Mouse (Mus musculus) mouse embryonic stem cell (cell line): ENCODE results near the gene Plac8.

ENCODE experiments used
- in situ Hi-C, 2 experiments: fragments of 300-500 bp; cut with MboI; formaldehyde crosslinking; loops; 1 replicate in 1 of 2; 3 replicates in 1 of 2; pipeline ENCODE4 v1.14.3; 2019 to 2020; ENCODE audit warnings: low sequenced_read_pairs in 2 of 2, low pct_unique_long_range_greater_than_20kb in 1 of 2, mixed read lengths in 1 of 2; ENCODE audit not compliant: unreplicated experiment in 1 of 2

Plac8 gene

GRCm38 (mm10) chr5:100583066-100583465 lies 11.0 kb upstream of the Plac8 start:
- in situ Hi-C loops, result no loop called here

GRCm38 (mm10) chr5:100582435-100582826 lies 10.4 kb upstream of the Plac8 start:
- in situ Hi-C loops, result no loop called here

- in situ Hi-C loops, result no loop called here
Measured at GRCm38 (mm10) chr5:100581622-100582434, 9.8 kb upstream of the Plac8 start.

DNA sequence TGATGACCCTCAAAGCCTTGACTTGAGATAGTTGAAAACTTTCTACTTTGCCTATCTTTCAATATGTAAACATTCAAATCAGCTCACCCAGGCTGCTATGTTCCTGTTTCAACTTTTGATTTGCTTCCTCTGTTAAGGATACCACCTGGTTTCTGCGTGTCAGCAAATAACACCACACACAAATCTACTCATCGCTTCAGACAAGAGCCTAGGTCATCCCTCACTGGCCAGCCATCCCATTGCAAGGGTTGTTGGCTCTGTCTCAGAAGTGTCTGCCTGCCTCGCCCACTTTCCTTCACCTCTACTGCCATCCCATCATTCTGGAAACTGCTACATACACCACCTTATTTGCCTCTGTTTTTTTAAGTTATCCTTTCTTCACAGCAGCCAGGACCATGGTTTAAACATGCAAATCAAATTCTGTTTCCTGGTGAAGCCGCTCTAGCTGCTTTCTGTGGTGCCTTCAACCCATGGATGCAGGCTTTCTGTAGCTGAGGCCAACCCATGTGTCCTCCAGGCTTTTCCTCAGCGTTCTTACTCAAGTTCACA lies 6.9 kb upstream of the Plac8 start:
- in situ Hi-C loops, result no loop called here

- in situ Hi-C loops, result no loop called here
Measured at GRCm38 (mm10) chr5:100574771-100575170, 2.7 kb upstream of the Plac8 start.

DNA sequence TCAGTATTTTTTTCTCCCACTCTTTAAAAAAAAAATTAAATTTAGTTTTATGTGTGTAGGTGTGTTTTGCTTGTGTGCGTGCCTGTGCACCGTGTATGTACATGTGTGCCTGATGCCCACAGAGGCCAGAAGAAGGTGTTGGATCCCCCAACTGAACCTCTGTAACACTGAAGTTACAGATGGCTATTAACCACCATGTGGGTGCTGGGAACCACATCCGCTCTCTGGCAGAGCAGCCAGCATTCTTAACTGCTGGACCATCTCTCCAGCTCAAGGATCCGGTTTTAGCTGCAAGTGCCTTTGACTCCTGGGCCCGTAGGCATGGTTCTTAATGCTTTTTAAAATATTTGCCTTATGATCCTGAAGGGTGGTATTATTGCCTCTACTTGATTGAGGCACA lies 1.2 kb upstream of the Plac8 start:
- in situ Hi-C loops, result no loop called here

- in situ Hi-C loops, result no loop called here
Measured at GRCm38 (mm10) chr5:100570716-100571115, 1.3 kb downstream of the Plac8 start.

- in situ Hi-C loops, result no loop called here
Measured at GRCm38 (mm10) chr5:100569997-100570595, 1.9 kb downstream of the Plac8 start.

DNA sequence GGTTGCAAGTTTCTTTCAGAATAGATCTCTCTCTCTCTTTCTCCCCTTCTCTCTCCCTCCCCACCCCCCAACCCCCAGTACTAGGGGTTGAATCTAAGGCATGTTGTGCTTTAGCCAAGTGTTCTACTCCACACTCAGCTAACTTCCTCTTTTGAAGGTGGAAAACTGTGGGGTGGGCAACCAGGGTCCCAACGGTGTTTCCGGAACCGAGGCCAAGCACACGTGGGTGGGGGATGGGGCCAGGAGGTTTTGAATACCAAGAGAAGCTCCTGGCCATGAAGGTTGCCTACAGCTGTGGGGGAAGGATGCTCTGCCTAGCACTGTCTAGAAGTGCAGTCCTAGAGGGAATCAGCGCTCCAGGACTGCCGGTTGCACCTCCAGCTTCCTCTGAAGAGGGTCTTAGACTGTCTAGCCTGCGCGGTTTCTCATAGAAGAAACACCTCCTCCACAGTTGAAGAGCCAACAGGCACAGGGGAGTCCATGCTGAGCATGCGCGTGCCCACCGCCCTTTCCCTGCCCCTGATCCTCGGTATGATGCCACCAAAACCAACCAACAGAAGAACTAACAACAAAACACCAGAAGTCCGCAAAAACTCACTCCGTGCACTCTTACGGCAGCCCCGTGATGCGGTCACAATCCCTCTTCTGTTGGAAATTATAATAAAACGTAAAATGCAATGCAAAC lies 2.7 kb downstream of the Plac8 start:
- in situ Hi-C loops, result no loop called here

GRCm38 (mm10) chr5:100568802-100569201 lies 3.2 kb downstream of the Plac8 start:
- in situ Hi-C loops, result no loop called here

DNA sequence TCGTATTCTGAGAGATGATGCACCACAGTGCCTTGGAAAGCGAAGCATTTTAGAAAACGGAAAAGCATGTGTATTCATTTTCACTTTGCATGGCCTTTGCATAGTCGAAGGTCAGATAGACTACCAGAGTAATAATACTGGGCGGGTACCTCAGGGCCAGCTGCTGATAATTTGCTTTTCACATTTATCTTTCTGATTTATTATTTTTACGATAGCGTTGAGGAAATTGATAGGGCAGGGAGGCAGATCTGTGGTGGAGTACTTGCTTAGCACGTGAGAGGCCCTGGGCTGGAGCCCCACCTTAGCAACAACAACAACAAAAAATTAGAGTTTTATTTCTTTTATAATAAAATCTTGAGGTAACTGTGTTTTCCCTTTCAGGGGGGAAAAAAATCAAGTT lies 3.9 kb downstream of the Plac8 start:
- in situ Hi-C loops, result no loop called here

DNA sequence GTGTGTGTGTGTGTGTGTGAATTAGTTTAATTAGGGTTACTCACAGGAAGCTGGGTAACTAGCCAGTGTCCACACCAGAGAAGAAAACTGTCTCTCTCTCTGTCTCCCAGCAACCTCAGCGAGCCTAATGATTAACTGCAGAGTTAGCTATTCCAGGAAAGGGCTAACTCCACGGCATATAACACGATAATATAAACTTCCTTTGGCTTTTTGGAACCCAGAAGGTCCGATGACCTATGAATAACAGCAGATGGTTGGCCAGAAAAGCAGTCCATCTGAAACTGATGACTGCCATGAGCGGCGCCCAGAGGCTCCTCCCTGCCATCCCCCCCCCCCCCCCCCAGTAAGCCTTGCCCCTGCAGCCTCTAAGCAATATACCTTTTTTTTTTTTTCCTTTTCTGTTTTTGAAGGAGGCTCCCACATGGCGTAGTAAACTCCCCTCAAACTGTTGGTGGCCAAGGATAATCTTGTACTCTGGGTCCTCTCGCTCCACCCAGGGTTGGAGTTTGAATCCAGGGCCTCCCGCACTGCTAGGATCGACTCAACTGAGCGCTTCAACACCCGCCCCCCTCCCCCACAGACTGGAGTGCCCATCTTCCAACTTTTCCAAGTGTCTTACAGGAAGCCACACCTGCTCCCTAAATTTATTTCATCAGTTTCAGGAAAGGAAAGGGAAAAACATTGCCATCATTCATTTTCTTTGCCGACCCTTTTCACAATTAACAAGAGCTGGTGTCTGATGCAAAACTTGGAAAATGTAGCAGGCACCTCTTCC lies 4.6 kb downstream of the Plac8 start:
- in situ Hi-C loops, result no loop called here

- in situ Hi-C loops, result no loop called here
Measured at GRCm38 (mm10) chr5:100566798-100567197, 5.2 kb downstream of the Plac8 start.

GRCm38 (mm10) chr5:100562702-100563101 lies 9.3 kb downstream of the Plac8 start:
- in situ Hi-C loops, result no loop called here

- in situ Hi-C loops, result loop anchor here in 1 of 2 experiments (10.0 kb wide), 1 partner anchor 105 kb away; no protein-coding TSS in a partner anchor
Measured at GRCm38 (mm10) chr5:100559357-100559756, 12.7 kb downstream of the Plac8 start.

DNA sequence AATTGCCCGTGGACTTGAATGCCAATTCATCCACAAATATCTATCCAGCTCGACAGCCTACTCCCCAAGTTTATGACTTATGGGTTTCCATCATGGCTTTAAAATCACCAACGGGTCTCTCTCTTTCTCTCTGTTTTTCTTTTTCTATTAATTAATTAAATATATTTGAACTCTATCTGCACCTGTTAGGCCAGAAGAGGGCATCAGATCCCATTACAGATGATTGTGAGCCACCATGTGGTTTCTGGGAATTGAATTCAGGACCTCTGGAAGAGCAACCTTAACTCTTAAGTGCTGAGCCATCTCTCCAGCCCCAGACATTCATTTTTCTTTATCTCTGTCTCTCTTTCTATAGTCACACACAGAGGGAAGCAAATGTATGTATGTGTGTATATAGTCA lies 13.3 kb downstream of the Plac8 start:
- in situ Hi-C loops, result loop anchor here in 1 of 2 experiments (10.0 kb wide), 1 partner anchor 106 kb away; no protein-coding TSS in a partner anchor

DNA sequence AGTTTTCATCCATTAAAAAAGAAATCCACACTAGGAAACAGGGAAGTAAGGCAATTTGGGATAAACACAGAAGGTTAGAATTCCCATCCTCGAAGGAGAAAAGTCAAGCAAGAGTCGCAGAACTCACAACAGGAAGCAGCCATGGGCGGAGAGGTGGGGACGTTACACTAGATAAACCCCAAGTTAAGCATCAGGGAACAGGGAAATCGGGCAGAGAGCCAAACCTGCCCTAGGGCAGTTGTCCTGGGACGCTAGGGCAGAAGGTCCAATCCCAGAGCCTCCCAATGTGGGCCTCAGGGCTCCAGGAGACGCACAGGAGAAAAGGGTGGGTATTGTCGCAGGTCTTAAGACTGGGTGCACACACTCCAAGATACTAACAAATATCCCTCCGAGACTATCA lies 14.5 kb downstream of the Plac8 start:
- in situ Hi-C loops, result loop anchor here in 1 of 2 experiments (10.0 kb wide), 1 partner anchor 107 kb away; no protein-coding TSS in a partner anchor

- in situ Hi-C loops, result loop anchor here in 1 of 2 experiments (10.0 kb wide), 1 partner anchor 108 kb away; no protein-coding TSS in a partner anchor
Measured at GRCm38 (mm10) chr5:100557019-100557418, 15.0 kb downstream of the Plac8 start.
